Mouse (Mus musculus) gastrocnemius, adult 18-20 months (tissue): Measurements from ENCODE around the gene Ccdc159. TPM values are rescaled to one million over a fixed set of nuclear protein-coding genes. Genes with fewer than 3 reads are reported as not detected.

Experiments used
- DNase-seq: peaks from one replicate; pipeline ENCODE4 v3.0.0; 2021; ENCODE audit warnings: low spot score
- total RNA-seq, 2 experiments: library from RNA; stranded (reverse); gene quantifications; 2 replicates each; pipeline ENCODE4 v1.2.3; 2021

Gene Ccdc159
- total RNA-seq, 2 experiments from 2014 or later = 0.71 to 0.85 TPM

- DNase-seq = no peak
These were observed 6.8 kb downstream of the Ccdc159 start for GRCm38 (mm10) chr9:21934021-21934420.

GRCm38 (mm10) chr9:21935466-21936131, 8.3 kb downstream of the Ccdc159 start:
- DNase-seq = no peak

GRCm38 (mm10) chr9:21936692-21937570, 9.7 kb downstream of the Ccdc159 start, which contains the start of gene Plppr2:
Plppr2 (plus strand) TSS chr9:21937033.
- DNase-seq = peak; percentile 91

GRCm38 (mm10) chr9:21937711-21938175, 10.5 kb downstream of the Ccdc159 start:
- no peak for DNase-seq

- no peak for DNase-seq
These were observed 11.1 kb downstream of the Ccdc159 start for GRCm38 (mm10) chr9:21938234-21938855.

- DNase-seq = no peak
These were observed 15.8 kb downstream of the Ccdc159 start for GRCm38 (mm10) chr9:21943046-21943445.

GRCm38 (mm10) chr9:21943638-21944037, 16.4 kb downstream of the Ccdc159 start:
- no peak for DNase-seq

GRCm38 (mm10) chr9:21944267-21944666, 17.0 kb downstream of the Ccdc159 start:
- DNase-seq = no peak

- DNase-seq = no peak
These were observed 20.4 kb downstream of the Ccdc159 start for GRCm38 (mm10) chr9:21947540-21948130.

- no peak for DNase-seq
These were observed 20.9 kb downstream of the Ccdc159 start for GRCm38 (mm10) chr9:21948146-21948545.

GRCm38 (mm10) chr9:21948790-21949189, 21.5 kb downstream of the Ccdc159 start:
- DNase-seq = no peak

- DNase-seq = peak; percentile 61
These were observed 23.1 kb downstream of the Ccdc159 start for GRCm38 (mm10) chr9:21950322-21950721.

- no peak for DNase-seq
These were observed 24.7 kb downstream of the Ccdc159 start for GRCm38 (mm10) chr9:21951977-21952376.

GRCm38 (mm10) chr9:21953600-21953999, 26.3 kb downstream of the Ccdc159 start:
- DNase-seq = no peak

GRCm38 (mm10) chr9:21954635-21955034, 27.4 kb downstream of the Ccdc159 start:
- no peak for DNase-seq

GRCm38 (mm10) chr9:21955225-21955569, 27.9 kb downstream of the Ccdc159 start:
- DNase-seq = no peak

- peak; percentile 99 for DNase-seq
These were observed 28.5 kb downstream of the Ccdc159 start, which contains the start of gene Swsap1 for GRCm38 (mm10) chr9:21955570-21956281. Swsap1 (plus strand) TSS chr9:21955755.

GRCm38 (mm10) chr9:21958372-21958771, 31.1 kb downstream of the Ccdc159 start:
- no peak for DNase-seq

- no peak for DNase-seq
These were observed 32.0 kb downstream of the Ccdc159 start for GRCm38 (mm10) chr9:21959244-21959643.

GRCm38 (mm10) chr9:21960135-21960534, 32.9 kb downstream of the Ccdc159 start:
- DNase-seq = no peak
